Mouse (Mus musculus) gonadal fat pad, adult 2 months (tissue): ENCODE data around the gene Hist1h2bl. TPM values are rescaled to one million over a fixed set of nuclear protein-coding genes. Genes with fewer than 3 reads are reported as not detected.

ENCODE experiments used
- polyA plus RNA-seq: library from polyadenylated mRNA; depleted of rRNA; stranded (reverse); fragments of >200 nt; gene quantifications from 2 replicates; pipeline ENCODE4 v1.2.3, GENCODE M21; 2012; rRNA removed

Gene Hist1h2bl
- polyA plus RNA-seq, 1 experiment = 1.8 TPM

Other genes with a start within 250 kb of the Hist1h2bl start
- 0.74 and 0.86 TPM in 2 replicates for gene Nkapl, start 247.6 kb downstream of the Hist1h2bl start, polyA plus RNA-seq
- gene Zkscan4, start 237.2 kb downstream of the Hist1h2bl start, polyA plus RNA-seq = 1.7 and 2.0 TPM in 2 replicates
- gene Gm10065, start 236.7 kb downstream of the Hist1h2bl start, polyA plus RNA-seq = 0.76 TPM in 1 of 2 replicates, not detected in the other
- gene AK157302, start 220.9 kb downstream of the Hist1h2bl start, polyA plus RNA-seq = 0.27 and 0.50 TPM in 2 replicates
- 12.7 and 15.5 TPM in 2 replicates for gene Gm11273, start 214.7 kb downstream of the Hist1h2bl start, polyA plus RNA-seq
- 6.2 and 6.3 TPM in 2 replicates for gene Zkscan8, start 185.0 kb downstream of the Hist1h2bl start, polyA plus RNA-seq
- gene Olfr1366, start 173.3 kb downstream of the Hist1h2bl start, polyA plus RNA-seq = not detected in 2 replicates
- not detected in 2 replicates for gene Olfr1535, start 156.2 kb downstream of the Hist1h2bl start, polyA plus RNA-seq
- gene Olfr1364, start 134.4 kb downstream of the Hist1h2bl start, polyA plus RNA-seq = not detected in 2 replicates
- gene Olfr1362, start 102.1 kb downstream of the Hist1h2bl start, polyA plus RNA-seq = not detected in 2 replicates
- not detected in 2 replicates for gene Olfr11, start 73.6 kb downstream of the Hist1h2bl start, polyA plus RNA-seq
- gene Olfr1361, start 52.8 kb downstream of the Hist1h2bl start, polyA plus RNA-seq = not detected in 2 replicates
- gene Olfr1360, start 38.7 kb downstream of the Hist1h2bl start, polyA plus RNA-seq = not detected in 2 replicates
- not detected in 2 replicates for gene Olfr1359, start 18.0 kb downstream of the Hist1h2bl start, polyA plus RNA-seq
- gene Hist1h2ai, start 279 bp upstream of the Hist1h2bl start, polyA plus RNA-seq = 3.0 and 4.3 TPM in 2 replicates
- gene Hist1h3h, start 1.5 kb upstream of the Hist1h2bl start, polyA plus RNA-seq = 4.0 and 12.7 TPM in 2 replicates
- gene Hist1h2bm, start 5.9 kb upstream of the Hist1h2bl start, polyA plus RNA-seq = 0.65 TPM in 1 of 2 replicates, not detected in the other
- gene Hist1h4j, start 18.9 kb upstream of the Hist1h2bl start, polyA plus RNA-seq = 0.97 and 1.7 TPM in 2 replicates
- gene Hist1h4k, start 34.4 kb upstream of the Hist1h2bl start, polyA plus RNA-seq = 3.7 and 10.4 TPM in 2 replicates
- 1.1 and 1.3 TPM in 2 replicates for gene Hist1h2ak, start 37.7 kb upstream of the Hist1h2bl start, polyA plus RNA-seq
- gene Hist1h2bn, start 38.0 kb upstream of the Hist1h2bl start, polyA plus RNA-seq = 0.98 and 1.1 TPM in 2 replicates
- 0.43 TPM in 2 replicates for gene Hist1h1b, start 64.5 kb upstream of the Hist1h2bl start, polyA plus RNA-seq
- gene Hist1h3i, start 67.2 kb upstream of the Hist1h2bl start, polyA plus RNA-seq = 5.2 and 5.7 TPM in 2 replicates
- gene Hist1h2an, start 71.1 kb upstream of the Hist1h2bl start, polyA plus RNA-seq = 1.4 and 2.6 TPM in 2 replicates
- 1.3 and 4.4 TPM in 2 replicates for gene Hist1h2bp, start 71.3 kb upstream of the Hist1h2bl start, polyA plus RNA-seq
- gene Hist1h2bq, start 94.1 kb upstream of the Hist1h2bl start, polyA plus RNA-seq = 6.5 and 38.5 TPM in 2 replicates
- not detected in 2 replicates for gene Hist1h2ao, start 94.3 kb upstream of the Hist1h2bl start, polyA plus RNA-seq
- gene Hist1h4m, start 95.6 kb upstream of the Hist1h2bl start, polyA plus RNA-seq = not detected in 2 replicates
- gene Hist1h4n, start 116.1 kb upstream of the Hist1h2bl start, polyA plus RNA-seq = 14.4 and 25.0 TPM in 2 replicates
- gene Hist1h2ap, start 117.4 kb upstream of the Hist1h2bl start, polyA plus RNA-seq = 16.8 and 17.6 TPM in 2 replicates
- gene Hist1h2br, start 117.6 kb upstream of the Hist1h2bl start, polyA plus RNA-seq = 4.6 and 35.6 TPM in 2 replicates
- 0.81 and 1.4 TPM in 2 replicates for gene Zfp184, start 229.0 kb upstream of the Hist1h2bl start, polyA plus RNA-seq